Mouse (Mus musculus) forebrain, embryonic 14.5 days (tissue): ENCODE measurements at regions not wholly inside any gene's neighbourhood (a gene's known extent, or its start where the extent isn't known, plus 50 kb on each side); places are given as distances from the start of the nearest gene placed in this dataset.
A peak's percentile ranks its signal among the peaks of the same experiment; 100 is the strongest.

Experiments used
- ATAC-seq: fragments of 200-750 bp; cut with Nextera tagmentation; 2 replicates; pipeline ENCODE4 v1.8.0; 2017; ENCODE audit warnings: mild to moderate bottlenecking, moderate library complexity
- DNase-seq: peaks from one replicate; pipeline ENCODE4 v3.0.0-alpha.2; 2015; ENCODE audit warnings: low spot score
- H3K27ac ChIP-seq: fragments of 300-500 bp; sonication (generic); 2 replicates; pipeline ENCODE4 v1.5.1; 2014; ENCODE audit warnings: low read depth, mild to moderate bottlenecking, control low read depth, low read length, moderate library complexity
- H3K27me3 ChIP-seq: fragments of 300-500 bp; sonication (generic); replicated peaks from 2 replicates; pipeline ENCODE4 v1.6.1; 2014; ENCODE audit warnings: low read length, control low read depth, mixed read lengths; ENCODE audit not compliant: control insufficient read depth, insufficient read depth
- H3K36me3 ChIP-seq: fragments of 300-500 bp; sonication (generic); 2 replicates; pipeline ENCODE4 v1.6.1; 2014; ENCODE audit warnings: low read length, control low read depth; ENCODE audit not compliant: control insufficient read depth, insufficient read depth
- H3K4me1 ChIP-seq: fragments of 300-500 bp; sonication (generic); 2 replicates; pipeline ENCODE4 v1.6.1; 2014; ENCODE audit warnings: antibody characterized with exemption, low read length, control low read depth; ENCODE audit not compliant: control insufficient read depth, insufficient read depth
- H3K4me2 ChIP-seq: fragments of 300-500 bp; sonication (generic); 2 replicates; pipeline ENCODE4 v1.6.1; 2014; ENCODE audit warnings: mild to moderate bottlenecking, control low read depth, low read length
- H3K4me3 ChIP-seq: fragments of 300-500 bp; sonication (generic); 2 replicates; pipeline ENCODE4 v1.5.1; 2014; ENCODE audit warnings: low read depth, low read length, control low read depth
- H3K9ac ChIP-seq: fragments of 300-500 bp; sonication (generic); 2 replicates; pipeline ENCODE4 v1.6.1; 2014; ENCODE audit warnings: mild to moderate bottlenecking, low read length, control low read depth, moderate library complexity
- H3K9me3 ChIP-seq: fragments of 300-500 bp; sonication (generic); replicated peaks from 2 replicates; pipeline ENCODE4 v1.6.1; 2016; ENCODE audit warnings: low read length, control low read depth, mixed read lengths; ENCODE audit not compliant: control insufficient read depth
- WGBS: fragments of 180-500 bp; shearing (Covaris S2); extraction: QIAGEN DNeasy Blood & Tissue Kit; methylation state at CpG from one replicate; pipeline ENCODE4 v1.1.7; 2014; 5-methylcytosine and 5-hydroxymethylcytosine counted together

DNA sequence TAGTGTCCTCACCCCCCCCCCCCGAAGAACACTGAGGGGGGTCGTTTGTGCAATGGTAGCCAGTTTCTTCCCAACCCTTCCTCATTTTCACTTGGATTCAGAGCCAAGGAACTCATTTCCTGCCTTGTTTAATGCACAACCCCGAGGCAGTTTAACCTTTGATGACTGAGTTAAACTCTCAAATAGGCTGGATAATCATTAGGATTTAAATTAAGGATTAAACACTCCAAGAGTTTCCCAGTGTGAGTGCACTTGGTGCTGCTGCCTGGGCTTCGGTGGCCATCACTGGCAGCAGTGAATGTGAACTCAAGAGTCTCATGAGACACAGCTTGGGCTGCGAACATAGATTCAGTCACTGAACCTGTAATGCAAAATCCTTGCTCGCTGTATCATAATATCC lies 124.7 kb upstream of the St8sia2 start:
- Histone ChIP-seq H3K27me3 (no peaks in the 10 kb centered on the region), H3K9ac (no peak overlapping the region), H3K36me3 (no peaks in the 10 kb centered on the region), H3K9me3 (no peaks in the 10 kb centered on the region), H3K27ac (no peak overlapping the region), H3K4me3 (no peak overlapping the region), H3K4me1 (no peaks in the 10 kb centered on the region), H3K4me2 (no peak overlapping the region)
- ATAC-seq = no peak
- DNase-seq = no peak
- WGBS = 70% methylated on average over 6 of the region's 6 CpGs

- no peak overlapping the region for H3K4me2 ChIP-seq
- H3K9me3 ChIP-seq = no peaks in the 10 kb centered on the region
- 20% methylated on average over 8 of the region's 8 CpGs for WGBS
These were observed 116.8 kb upstream of the St8sia2 start for GRCm38 (mm10) chr7:74130206-74130836.

GRCm38 (mm10) chr7:74112071-74112470 lies 98.6 kb upstream of the St8sia2 start:
- Histone ChIP-seq H3K4me1 (no peaks in the 10 kb centered on the region), H3K4me2 (no peak overlapping the region), H3K4me3 (no peak overlapping the region), H3K9ac (no peak overlapping the region), H3K27me3 (no peaks in the 10 kb centered on the region), H3K27ac (no peak overlapping the region), H3K9me3 (no peaks in the 10 kb centered on the region), H3K36me3 (no peaks in the 10 kb centered on the region)
- WGBS = 82% methylated on average over 2 of the region's 2 CpGs
- ATAC-seq = no peak
- DNase-seq = no peak

More at GRCm38 (mm10) chr7:74130206-74130836, 116.8 kb upstream of the St8sia2 start:
- 0 out of 2 replicates have a peak overlapping the region, but pooled peaks have one; percentile 14 for H3K27ac ChIP-seq
- ATAC-seq = peak; percentile 85
- H3K4me1 ChIP-seq = peaks cover 7% of the 10 kb centered on the region
- H3K4me3 ChIP-seq = no peak overlapping the region
- no peaks in the 10 kb centered on the region for H3K27me3 ChIP-seq
- H3K9ac ChIP-seq = no peak overlapping the region
- no peaks in the 10 kb centered on the region for H3K36me3 ChIP-seq
- DNase-seq = peak; percentile 81

- no peaks in the 10 kb centered on the region for H3K9me3 ChIP-seq
- WGBS = 73% methylated on average over 3 of the region's 3 CpGs
- H3K4me1 ChIP-seq = no peaks in the 10 kb centered on the region
- no peak overlapping the region for H3K9ac ChIP-seq
- DNase-seq (peak; percentile 50), ATAC-seq (no peak)
- H3K27ac ChIP-seq = no peak overlapping the region
- H3K4me2 ChIP-seq = no peak overlapping the region
- no peaks in the 10 kb centered on the region for H3K36me3 ChIP-seq
- no peaks in the 10 kb centered on the region for H3K27me3 ChIP-seq
- no peak overlapping the region for H3K4me3 ChIP-seq
These were observed 94.9 kb upstream of the St8sia2 start for GRCm38 (mm10) chr7:74108347-74108746.

- no peaks in the 10 kb centered on the region for H3K9me3 ChIP-seq
- WGBS = 36% methylated on average over 5 of the region's 5 CpGs
- H3K27ac ChIP-seq = no peak overlapping the region
- H3K27me3 ChIP-seq = no peaks in the 10 kb centered on the region
- H3K4me2 ChIP-seq = no peak overlapping the region
- no peak overlapping the region for H3K4me3 ChIP-seq
- no peaks in the 10 kb centered on the region for H3K4me1 ChIP-seq
- DNase-seq = peak; percentile 60
- H3K9ac ChIP-seq = no peak overlapping the region
- no peak for ATAC-seq
- H3K36me3 ChIP-seq = no peaks in the 10 kb centered on the region
These were observed 93.9 kb upstream of the St8sia2 start for GRCm38 (mm10) chr7:74107176-74107928.

DNA sequence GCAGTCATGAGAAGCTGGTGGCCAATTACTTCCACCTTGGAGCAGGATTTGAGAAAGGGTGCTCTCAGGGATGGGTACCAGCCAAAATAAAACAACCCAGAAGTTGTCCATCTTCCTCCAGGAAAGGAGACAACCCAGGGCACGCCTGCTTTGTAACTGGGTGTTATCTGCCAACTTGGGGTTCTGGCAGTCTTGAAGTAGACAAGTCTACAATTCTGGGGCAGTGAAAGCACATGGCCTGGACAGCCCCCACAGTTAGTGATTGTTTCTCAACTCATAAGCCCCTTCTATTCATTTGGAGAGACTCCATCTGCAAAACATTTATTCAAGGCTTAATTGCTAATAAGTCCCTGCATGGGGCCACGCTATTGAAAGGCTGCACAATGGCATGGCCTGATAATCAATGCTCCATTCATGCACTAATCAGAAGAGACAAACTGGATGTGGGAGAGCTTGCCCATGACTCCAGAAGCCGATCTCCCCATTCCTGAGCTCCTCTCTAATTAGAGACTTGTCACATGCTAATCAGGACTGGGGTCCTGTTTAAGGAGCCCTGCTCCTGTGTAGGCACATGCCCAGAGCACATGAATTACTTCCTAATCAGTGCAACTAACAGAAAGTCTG lies 78.0 kb upstream of the St8sia2 start:
- peaks cover 9% of the 10 kb centered on the region for H3K9me3 ChIP-seq
- H3K27me3 ChIP-seq = peaks cover 6% of the 10 kb centered on the region; the same call in 1 of the 2 replicates
- H3K27ac ChIP-seq = no peak overlapping the region
- H3K9ac ChIP-seq = no peak overlapping the region
- ATAC-seq (peak; percentile 93), DNase-seq (peak; percentile 85)
- H3K4me3 ChIP-seq = no peak overlapping the region
- H3K36me3 ChIP-seq = no peaks in the 10 kb centered on the region
- no peaks in the 10 kb centered on the region for H3K4me1 ChIP-seq
- H3K4me2 ChIP-seq = no peak overlapping the region
- 7% methylated on average over 3 of the region's 3 CpGs for WGBS

- Histone ChIP-seq H3K4me3 (no peak overlapping the region), H3K36me3 (no peaks in the 10 kb centered on the region), H3K4me2 (no peak overlapping the region), H3K9ac (no peak overlapping the region), H3K27ac (no peak overlapping the region), H3K9me3 (no peaks in the 10 kb centered on the region), H3K27me3 (no peaks in the 10 kb centered on the region), H3K4me1 (no peaks in the 10 kb centered on the region)
- no peak for ATAC-seq
- WGBS = 91% methylated on average over 4 of the region's 4 CpGs
- DNase-seq = no peak
These were observed 67.4 kb upstream of the St8sia2 start for GRCm38 (mm10) chr7:74080846-74081235.

- DNase-seq (no peak), ATAC-seq (no peak)
- Histone ChIP-seq H3K36me3 (no peaks in the 10 kb centered on the region), H3K9me3 (no peaks in the 10 kb centered on the region), H3K9ac (no peak overlapping the region), H3K4me2 (no peak overlapping the region), H3K4me3 (no peak overlapping the region), H3K4me1 (no peaks in the 10 kb centered on the region), H3K27ac (no peak overlapping the region), H3K27me3 (no peaks in the 10 kb centered on the region)
- WGBS = 86% methylated on average over 9 of the region's 9 CpGs
These were observed 66.8 kb upstream of the St8sia2 start for GRCm38 (mm10) chr7:74080079-74080845.
